Mouse (Mus musculus): ENCODE results near the gene Rtn4rl1.
A peak's percentile ranks its signal among the peaks of the same experiment; 100 is the strongest.

Gene Rtn4rl1

DNA sequence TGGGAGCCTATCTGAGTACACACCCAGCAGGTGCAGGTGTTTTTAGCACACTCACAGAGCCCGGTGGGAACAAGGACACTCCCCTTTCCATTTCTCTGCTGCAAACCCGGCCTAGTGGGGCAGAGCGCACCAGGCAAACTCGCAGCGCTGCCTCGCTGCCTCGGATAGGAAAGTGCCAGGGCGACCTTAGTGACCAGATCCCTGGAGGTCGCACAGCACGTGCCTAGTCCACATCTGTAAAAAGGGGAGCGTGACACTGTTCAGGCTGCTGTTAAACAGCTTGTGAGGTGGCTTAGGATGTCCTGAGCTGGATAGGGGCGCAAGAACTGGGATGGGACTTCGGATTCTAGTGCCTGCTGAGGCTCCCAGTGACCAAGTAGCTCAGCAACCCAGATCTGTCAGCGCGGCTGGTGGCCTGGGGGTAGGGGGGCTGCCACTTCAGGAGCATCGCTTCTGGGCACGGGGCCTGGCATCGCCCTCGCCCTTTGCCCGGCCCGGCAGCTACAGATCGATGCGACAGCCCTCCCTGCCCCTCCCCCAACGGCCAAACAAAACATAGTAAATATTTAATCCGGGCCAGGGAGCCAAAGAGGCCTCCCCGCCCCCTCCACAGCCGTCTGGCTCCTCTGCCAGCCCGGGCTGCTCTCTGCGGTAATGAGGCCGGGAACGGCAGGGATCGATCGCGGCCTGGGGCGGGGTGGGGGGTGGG, 19.9 kb downstream of the Rtn4rl1 start:
- peak; percentile 77 for DNase-seq (ENCODE audit: low spot score)

DNA sequence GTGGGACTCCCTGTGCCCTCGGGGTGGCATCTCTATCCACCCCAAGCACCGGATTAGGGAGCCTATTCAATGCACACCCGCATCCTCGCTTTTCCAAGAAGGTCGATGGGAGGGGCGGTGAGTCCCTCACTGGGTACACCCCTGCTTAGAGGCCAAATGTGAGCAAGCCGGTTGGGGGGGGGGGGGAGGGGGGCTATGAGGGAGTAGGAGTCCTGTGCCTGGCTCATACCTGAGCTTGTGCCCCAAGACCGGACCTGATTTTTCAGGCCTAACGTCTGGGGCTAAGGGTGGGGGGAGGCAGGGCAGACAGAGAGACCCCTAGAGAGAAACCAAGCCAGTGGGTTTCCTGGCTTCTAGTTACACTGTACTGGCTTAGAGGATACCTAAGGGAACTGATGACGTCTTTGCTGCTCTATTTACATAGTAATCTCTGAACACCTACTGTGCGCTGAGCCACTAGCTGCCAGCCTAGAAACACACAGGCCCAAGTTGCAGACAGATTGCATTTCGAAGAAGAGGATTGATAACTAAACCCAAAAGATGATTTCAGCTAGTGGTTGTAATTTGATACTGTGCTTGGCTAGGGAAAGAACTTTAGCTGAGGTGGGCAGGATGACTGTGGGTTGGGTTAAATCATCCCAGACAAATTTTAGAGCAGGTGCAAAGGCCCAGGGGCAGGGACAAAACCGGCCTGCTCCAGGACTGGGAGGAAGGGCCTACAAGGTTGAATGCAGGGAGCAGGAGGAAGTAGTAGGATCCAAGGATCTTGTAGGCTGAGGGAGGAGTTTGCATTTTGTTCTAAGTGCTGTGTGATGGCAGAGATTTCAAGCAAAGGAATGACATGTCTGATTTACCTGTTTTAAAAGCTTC, 20.7 kb downstream of the Rtn4rl1 start:
- DNase-seq (ENCODE audit: low spot score), result no peak

DNA sequence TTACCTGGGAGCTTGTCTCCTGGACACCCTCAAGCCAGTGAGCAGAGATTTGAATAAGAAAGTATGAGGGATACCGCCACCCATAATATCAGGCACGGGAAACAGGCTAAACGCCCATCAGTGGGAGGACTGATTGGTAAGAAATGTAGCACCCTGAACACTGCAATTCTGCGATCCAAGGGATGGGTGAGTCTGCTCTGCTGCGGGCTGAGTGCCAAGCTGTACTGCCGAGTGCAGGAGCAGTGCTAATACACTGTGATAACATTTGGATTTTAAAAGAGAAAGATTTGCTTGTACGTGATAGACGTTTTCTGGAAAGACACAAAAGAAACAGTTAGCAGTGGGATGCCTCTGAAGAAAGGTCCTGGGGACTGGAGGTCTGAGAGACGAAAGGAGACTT, 26.5 kb downstream of the Rtn4rl1 start:
- DNase-seq (ENCODE audit: low spot score), result peak; percentile 84

DNA sequence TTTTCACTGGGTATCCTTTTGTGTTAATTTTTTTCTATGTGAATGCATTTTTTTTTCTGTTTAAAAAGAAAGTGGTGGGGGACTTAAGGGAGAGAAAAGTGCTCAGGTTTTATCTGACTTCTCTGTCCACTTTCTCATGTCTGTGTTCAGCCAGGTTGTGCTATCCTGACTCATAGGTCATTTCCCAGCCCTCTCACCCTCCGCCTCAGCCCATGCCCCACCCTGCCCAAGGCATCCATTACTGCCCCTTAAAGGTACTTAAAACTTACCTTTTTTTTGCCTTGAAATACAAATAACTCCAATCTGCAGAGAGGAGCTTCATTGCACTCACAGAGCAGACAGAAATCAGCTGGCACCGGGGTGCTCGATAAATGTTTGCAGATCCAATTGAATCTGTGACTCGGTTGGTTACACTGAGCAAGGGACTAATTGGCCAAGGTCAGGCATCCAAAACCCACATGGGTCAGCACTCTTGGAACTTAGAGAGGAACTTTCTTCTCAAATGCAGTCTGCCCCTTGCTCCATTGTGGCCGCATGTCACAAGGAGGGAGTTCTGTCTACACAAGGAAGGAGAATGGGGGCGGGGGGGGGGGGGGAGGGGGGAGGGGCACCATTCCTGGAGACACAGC, 27.0 kb downstream of the Rtn4rl1 start:
- DNase-seq (ENCODE audit: low spot score), result no peak

DNA sequence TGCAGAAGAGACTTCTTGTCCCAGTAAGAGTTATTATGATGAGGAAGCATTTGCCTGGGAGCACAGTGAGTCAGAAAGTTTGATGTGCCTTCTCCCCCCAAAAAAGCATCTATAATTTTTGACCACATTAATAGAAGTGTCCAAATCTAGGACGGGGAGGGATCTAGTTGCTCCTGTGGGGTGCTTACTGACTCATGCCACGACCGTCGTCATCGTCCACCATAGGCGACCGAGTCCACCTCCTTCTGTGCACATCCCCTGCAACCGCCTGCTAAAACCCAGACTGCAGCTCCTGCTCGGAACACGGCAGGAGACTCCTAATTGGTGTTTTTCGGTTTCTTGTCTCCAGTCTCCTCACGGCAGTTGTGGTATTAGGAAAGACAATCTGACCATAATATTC, 30.5 kb downstream of the Rtn4rl1 start:
- DNase-seq (ENCODE audit: low spot score), result no peak

DNA sequence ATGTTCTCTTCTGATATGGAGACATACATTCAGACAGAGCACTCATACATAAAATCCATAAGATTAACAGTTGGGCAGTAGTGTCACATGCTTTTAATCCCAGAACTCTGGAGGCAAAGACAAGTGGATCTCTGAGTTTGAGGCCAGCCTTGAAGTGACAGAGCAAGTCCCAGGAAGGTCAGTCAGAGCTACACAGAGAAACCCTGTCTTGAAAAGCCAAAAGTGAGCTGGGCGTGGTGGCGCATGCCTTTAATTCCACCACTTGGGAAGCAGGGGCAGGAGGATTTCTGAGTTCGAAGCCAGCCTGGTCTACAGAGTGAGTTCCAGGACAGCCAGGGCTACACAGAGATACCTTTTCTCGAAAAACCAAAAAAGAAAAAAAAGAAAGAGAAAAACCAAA, 31.3 kb downstream of the Rtn4rl1 start:
- DNase-seq (ENCODE audit: low spot score), result no peak

DNA sequence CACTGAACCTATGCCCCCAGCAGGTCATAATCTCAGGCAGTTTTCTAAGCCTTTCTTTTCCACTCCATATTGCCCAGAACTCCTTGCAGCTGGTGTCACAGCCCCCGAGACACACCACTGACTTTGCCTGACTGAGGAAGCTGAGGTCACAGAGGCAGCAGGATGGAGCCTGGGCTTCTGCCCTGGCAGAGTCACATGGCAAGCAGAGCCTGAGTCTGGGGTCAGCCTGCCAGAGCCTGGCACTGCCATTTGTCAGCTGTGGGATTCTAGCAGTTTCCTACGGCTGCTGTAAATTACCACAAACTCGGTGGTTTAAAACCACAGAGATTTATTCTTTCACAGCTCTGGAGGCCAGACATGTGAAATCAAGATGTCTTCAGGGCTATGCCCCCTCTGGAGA, 34.0 kb downstream of the Rtn4rl1 start:
- DNase-seq (ENCODE audit: low spot score), result no peak

DNA sequence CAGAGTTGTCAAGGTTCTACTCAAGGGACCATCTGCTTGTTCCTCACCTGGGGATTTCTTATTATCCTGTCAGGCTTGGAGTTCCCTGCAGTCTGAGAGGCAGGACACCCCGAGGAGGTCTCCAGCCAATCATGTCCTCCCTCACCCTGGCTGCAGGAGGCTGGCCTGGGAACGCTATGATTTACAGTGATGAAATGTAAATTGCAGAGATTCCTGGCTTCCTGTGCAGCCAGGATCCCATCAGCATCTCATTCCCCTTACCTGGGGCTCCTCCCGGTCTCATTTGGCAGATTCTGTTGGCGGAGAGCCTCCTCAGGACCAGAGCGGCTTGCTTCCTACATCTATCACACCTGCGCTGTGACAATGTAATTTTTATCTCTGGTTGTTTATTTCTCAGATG, 35.7 kb downstream of the Rtn4rl1 start:
- no peak for DNase-seq (ENCODE audit: low spot score)

DNA sequence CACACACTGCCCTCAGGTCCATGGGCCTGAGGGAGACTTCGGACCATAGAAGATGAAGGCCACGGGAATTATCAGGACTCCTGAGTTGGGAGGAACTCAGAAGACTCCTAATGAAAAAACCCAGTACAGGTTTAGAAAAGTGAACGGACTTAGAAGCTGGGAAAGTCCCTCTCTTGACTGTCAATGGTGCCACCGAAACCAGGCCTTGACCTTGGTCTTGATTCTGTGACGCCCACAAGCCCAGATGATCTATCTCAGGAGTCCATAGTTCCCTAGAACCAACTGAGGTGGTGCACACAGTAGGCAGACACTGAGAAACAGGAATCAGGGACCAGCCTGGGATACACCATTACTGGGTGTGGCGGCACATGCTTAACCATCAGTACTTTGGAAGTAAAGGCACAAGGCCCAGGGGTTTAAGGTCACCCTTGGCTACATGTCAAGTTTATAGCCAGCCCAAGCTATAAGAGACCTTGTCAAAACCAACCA, 36.7 kb downstream of the Rtn4rl1 start:
- no peak for DNase-seq (ENCODE audit: low spot score)

DNA sequence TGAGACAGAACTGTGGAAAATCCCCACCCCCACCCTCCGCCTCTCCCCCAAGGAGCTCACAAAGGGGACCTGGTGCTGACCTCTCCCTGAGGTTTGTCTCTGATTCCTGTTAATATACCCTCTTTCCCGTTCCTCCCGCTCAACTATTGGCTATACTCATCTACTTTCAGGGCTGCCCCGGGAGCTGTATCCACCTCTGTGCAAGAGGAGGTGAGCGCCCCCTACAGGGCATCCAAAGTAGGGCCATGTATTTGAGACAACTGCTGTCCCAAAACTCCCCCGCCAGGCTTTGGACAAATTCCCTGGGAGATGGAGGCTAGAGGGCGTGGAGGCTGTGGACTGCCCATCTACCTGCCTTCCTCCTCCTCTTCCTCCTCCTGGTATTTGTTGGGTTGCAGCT, 38.2 kb downstream of the Rtn4rl1 start:
- peak; percentile 83 for DNase-seq (ENCODE audit: low spot score)

DNA sequence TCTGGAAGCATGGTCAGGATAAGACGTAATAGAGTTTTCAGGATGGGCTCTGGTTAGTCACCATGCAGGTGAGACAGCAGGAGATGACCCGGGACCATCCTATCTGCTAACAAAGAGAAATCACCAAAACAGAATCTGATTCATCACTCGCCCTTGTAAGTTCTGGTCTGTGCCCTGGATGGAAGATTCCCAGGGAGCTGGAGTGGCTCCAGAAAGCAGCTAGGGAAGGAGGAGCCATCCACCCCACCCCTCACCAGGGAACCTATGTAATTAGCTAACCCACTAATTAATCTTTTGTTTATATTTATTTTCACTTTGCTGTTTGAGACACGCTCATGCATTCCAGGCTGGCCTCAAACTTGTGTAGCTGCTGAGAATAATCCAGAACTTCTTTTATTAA, 38.9 kb downstream of the Rtn4rl1 start:
- no peak for DNase-seq (ENCODE audit: low spot score)

DNA sequence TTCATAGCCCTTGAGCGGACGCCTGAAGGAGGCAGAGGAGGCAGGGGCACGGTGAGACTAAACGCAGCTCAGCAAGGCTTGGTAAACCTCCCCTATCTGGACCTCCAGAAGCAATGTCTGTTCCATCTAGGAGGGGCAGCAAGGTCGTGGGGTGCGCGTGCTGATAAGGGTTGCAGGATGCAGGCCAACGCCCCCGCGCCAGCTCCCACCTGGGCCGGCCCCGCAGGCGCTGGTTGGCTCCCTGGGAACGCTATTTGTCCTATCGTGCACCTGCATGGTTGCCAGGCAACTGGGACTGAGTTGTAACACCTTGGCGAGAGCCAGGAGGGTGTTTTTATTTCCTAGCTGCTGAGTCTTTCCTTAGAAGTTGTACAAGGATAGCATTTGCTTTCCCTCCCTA, 41.2 kb downstream of the Rtn4rl1 start:
- peak; percentile 64 for DNase-seq (ENCODE audit: low spot score)

DNA sequence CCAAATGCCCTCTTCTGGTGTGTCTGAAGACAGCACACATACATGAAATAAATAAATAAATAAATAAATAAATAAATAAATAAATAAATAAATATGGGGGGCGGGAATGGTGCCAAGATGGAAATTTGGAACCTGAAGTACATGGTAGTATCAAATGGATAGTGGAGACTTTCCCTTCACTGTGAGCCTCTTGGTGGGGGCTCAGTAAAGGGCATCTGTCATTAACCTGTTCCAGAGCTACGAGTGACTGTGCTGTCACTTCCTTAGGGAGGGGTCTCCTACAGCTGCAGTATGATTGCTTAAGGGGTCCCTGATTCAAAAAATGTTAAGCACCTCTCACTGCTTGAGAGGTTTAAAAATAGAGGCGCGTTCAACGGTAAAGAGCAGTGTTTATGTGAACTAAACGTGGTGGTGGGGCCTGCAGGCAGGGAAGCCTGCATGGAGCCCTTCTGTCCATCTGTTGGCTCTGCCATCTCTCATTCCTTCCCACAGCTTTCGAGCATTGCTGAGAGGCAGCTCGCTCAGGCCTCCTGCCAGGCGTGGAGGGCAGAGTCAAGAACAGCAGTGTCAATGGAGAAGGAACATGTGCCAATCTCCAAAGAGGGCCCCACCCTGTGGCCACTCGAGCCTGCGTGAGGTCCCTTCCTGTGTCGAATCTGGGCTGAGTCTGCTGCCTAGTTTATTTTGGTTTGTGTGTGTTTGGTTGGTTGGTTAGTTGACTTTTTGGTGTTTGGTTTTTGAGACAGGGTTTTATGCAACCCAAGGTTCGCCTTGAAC, 46.8 kb downstream of the Rtn4rl1 start:
- no peak for DNase-seq (ENCODE audit: low spot score)

DNA sequence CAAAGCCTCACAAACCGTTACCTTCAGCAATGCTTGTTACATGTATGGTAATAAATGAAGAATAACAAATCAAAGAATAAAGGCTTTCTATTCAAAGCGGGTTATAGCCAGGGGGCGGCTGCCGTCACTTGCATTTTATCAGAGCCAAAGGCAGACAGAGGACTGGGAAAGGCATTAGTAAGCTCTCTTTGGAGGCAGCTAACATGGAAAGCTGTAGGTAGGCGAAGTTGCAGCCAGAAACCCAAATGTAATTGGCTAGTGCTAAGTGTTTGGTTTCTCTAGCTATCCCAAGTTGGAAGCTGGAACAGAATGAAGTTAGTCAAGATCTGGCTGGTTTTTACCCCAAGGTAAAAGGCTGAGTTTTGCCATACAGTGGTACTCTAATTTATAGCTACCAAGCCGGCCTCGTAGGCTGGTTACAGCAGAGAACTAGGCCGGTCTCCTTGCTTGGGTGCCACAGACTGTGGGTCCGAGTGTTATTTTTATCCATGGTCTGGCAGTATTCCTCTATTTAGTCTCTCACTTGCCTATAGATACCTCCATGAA, 49.2 kb downstream of the Rtn4rl1 start:
- no peak for DNase-seq (ENCODE audit: low spot score)

DNA sequence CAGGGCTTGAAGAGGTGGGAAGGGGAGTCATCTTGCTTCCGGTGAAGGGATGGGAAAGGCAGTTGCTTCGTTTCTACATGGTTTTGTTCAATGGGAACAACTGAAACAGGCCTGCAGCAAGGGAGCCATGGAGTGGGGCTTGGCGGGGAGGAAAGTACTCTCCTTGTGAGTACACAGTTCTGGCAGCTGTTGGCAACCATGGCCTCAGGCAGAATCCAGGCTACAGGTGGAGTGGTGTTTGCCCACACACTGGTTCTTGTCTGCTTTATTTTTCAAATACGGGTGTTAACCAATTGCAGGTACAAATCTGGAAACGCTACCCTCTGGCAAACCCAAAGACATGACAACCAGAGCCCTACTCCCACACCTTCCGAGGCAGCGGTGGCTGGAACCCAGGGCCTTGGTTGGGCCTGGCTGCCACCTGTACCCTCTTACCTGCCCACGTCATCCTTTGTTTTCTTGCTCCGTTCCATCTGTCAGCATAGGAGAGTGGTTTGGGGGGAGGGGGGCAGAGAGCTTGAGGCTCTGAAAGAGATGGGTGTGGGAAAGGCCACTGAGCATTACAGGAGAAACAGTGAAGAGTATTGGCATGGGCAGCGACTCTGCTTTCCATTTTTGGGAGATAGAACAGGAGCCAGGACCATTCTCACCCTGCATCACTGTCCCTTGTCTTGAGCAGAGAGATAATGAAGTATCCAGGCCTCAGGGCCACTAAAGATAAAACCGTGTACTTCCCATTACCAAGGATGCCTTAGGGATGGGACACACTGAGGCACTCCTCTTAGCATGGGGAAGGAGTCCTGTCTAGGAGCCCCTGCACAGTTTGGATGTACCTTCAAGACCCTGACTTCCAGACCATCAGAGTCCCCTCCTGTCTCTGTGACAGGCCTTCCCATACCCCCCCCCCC, 51.0 kb downstream of the Rtn4rl1 start:
- DNase-seq (ENCODE audit: low spot score), result no peak

DNA sequence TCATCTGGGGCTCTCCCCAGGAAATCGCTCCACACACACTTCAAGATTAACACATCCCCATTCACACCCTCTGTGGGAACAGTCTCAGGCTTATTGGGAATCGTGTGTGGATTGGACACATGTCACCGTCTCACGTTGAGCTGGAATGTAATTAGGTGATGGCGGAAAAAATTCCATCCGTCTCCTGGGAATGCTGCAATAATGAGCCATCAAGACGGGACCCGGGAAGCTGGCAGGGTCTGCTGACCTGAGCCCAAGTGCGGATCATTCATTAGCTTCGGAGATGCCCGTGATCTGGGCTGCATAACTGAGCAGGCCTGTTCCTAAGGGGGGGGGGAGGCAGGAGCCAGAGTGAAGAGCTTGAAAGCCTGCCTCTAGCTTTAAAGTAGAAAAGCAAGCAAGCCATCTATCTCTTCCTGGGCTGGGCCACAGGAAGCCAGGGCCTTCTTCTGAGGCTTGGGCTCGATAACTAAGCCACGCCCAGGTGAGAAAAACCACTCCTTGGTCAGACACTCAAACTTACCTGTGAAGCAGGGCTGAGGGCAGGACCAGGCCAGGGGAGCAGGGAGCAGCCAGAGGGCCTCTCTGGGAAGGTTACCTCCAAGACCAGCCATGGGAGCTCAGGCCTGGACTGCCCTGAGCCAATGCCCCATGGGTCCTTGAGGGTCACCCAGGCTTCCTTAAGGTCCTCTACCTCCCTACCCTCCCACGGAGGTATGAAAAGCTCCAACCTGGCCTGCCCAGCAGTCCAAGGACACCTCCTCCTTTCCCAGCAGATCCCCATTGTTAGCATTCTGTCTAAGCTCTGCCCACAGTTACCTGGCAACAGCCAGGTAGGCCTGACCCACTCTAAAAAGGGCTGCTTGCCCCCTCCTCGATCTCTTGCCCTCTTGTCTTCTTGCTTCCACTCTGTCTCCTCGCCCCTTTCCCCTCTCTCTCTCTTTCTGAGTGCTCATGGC, 52.1 kb downstream of the Rtn4rl1 start:
- DNase-seq (ENCODE audit: low spot score), result no peak

DNA sequence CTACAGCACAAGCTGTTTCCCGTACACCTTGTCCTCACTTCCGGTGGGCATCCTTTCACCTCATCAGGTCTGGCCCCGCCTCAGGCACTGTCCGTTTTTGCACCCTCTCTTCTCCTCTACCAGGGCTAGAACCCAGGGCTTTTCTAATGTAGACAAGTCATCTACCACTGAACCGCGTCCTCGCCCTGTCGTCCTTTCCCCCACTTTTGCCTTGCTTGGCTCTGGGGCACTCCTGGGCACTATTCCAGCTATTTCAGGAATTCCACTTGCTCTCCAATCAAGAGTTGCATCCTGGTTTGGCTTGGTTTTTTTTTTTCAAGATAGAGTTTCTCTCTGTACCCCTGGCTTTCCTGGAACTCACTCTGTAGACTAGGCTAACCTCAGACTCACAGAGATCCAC, 53.0 kb downstream of the Rtn4rl1 start:
- DNase-seq (ENCODE audit: low spot score), result no peak

DNA sequence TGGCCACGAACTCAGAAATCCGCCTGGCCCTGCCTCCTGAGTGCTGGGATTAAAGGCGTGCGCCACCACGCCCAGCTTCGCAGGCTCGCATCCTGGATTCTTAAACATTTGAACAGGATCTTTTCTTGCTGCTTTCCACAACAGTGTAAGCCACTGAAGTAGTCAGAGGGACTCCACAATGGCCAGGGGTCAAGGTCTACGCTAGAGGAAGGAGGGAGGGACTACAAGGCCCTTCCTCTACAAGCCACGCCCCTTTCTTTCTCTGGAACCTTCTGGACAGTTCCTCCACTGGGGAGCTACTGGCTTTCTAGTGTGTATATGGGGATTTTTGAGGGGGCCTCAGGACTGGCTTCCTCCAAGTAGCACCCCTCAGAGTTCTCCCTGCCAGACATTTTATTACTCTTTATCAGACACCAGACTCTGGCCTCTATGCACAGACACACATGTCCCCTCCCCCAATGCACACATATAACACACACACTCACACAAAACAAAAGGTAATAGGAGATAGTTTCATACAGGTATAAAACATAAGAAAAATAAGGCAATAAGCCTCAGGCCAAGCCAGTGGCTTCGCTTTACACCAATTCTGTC, 53.7 kb downstream of the Rtn4rl1 start:
- no peak for DNase-seq (ENCODE audit: low spot score)

DNA sequence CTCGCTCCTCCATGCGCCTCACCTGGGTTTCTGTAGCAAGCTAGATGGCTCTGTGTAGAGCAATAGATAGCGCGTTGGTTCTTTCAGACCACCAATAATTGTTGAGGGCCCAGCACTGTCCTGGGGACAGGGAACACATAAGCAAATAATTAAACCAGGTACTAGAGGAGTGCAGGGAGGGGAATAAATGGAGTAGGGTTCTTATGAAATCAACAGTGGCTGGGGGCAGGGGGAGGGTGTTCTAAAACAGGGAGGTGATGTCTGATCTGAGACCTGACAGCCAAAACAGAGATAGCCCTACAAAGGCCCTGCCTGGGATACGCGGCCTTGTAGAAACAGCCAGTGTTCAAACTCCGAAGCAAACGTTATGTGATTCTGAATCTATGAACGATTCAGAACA, 56.0 kb downstream of the Rtn4rl1 start:
- DNase-seq (ENCODE audit: low spot score), result no peak
